Mouse (Mus musculus) myocyte (in vitro differentiated cells): Measurements from ENCODE around the gene Fbln2.

Experiments used
- CEBPB ChIP-seq: IDR thresholded peaks from 2 replicates; pipeline ENCODE4 v1.6.1; 2011; ENCODE audit warnings: mild to moderate bottlenecking, moderate library complexity; ENCODE audit not compliant: poor library complexity, insufficient read depth, severe bottlenecking
- MAX ChIP-seq: IDR thresholded peaks from one replicate; pipeline ENCODE4 v1.6.1; 2011; ENCODE audit warnings: low read depth, mild to moderate bottlenecking, control low read depth
- MYOD1 ChIP-seq, 3 experiments: IDR thresholded peaks; one replicate each; pipeline ENCODE4 v1.6.1; 2011; ENCODE audit warnings: control low read depth in 2 of 3, low read depth in 2 of 3, mild to moderate bottlenecking in 2 of 3, moderate library complexity in 1 of 3; ENCODE audit not compliant: insufficient read length in 2 of 3, control insufficient read depth in 1 of 3
- MYOG ChIP-seq, 3 experiments: IDR thresholded peaks; one replicate each; pipeline ENCODE4 v1.6.1; 2011; ENCODE audit warnings: control low read depth in 2 of 3, low read depth in 2 of 3, mild to moderate bottlenecking in 2 of 3; ENCODE audit not compliant: insufficient read length in 2 of 3, control insufficient read depth in 1 of 3, insufficient read depth in 1 of 3
- POLR2A ChIP-seq: IDR thresholded peaks from one replicate; pipeline ENCODE4 v1.6.1; 2011; ENCODE audit warnings: low read depth, mild to moderate bottlenecking, control low read depth, moderate library complexity; ENCODE audit not compliant: insufficient read length
- TCF12 ChIP-seq: IDR thresholded peaks from one replicate; pipeline ENCODE4 v1.6.1; 2011; ENCODE audit warnings: mild to moderate bottlenecking, control low read depth; ENCODE audit not compliant: poor library complexity, insufficient read depth, severe bottlenecking
- TCF3 ChIP-seq: IDR thresholded peaks from one replicate; pipeline ENCODE4 v1.6.1; 2011; ENCODE audit warnings: low read depth, control low read depth; ENCODE audit not compliant: insufficient read length
- USF1 ChIP-seq: IDR thresholded peaks from one replicate; pipeline ENCODE4 v1.6.1; 2011; ENCODE audit warnings: low read depth, mild to moderate bottlenecking, control low read depth, moderate library complexity

DNA sequence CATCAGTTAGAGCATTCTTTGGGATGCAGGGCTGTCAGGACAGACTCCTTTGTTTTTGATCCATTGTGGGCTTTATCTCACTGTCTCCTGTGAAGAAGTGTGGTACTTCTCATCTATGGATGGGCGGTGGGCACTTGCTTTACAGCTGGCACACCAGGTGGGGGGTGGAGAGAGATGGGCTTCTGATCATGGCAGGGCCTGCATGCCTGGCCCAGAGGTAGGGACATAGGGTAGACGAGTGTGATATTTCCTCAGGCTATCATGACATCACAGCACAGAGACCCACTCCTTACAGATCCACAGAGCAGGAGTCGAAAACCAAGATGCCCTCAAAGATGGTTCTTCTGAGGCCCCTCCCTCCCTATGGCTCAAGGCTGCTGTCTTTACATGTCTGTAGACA is 90.1 kb downstream of the Fbln2 start:
- TF ChIP-seq CEBPB (no peak), MAX (no peak), POLR2A (no peak), MYOD1 (IDR thresholded peaks at IDR 0.05; ENCODE audit: control insufficient read depth in 1 of 3, insufficient read length in 2 of 3, low read depth in 2 of 3) (no peak), TCF3 (no peak), USF1 (no peak), MYOG (IDR thresholded peaks at IDR 0.05; ENCODE audit: control insufficient read depth in 1 of 3, insufficient read depth in 1 of 3, insufficient read length in 2 of 3, low read depth in 2 of 3) (no peak), TCF12 (no peak)
